Mouse (Mus musculus): Measurements from ENCODE around the gene Kcng4. TPM values are rescaled to one million over a fixed set of nuclear protein-coding genes. Genes with fewer than 3 reads are reported as not detected.

The Kcng4 gene
- polyA plus RNA-seq, 2 experiments, result 0.11 to 0.14 TPM

- TF ChIP-seq POLR2A (IDR thresholded peaks at IDR 0.05; ENCODE audit: borderline replicate concordance, extremely low read depth, insufficient read depth, insufficient read length), result no peak
- peaks cover 14% of the 10 kb centered on the region; the same call in 1 of the 2 replicates for H3K27me3 ChIP-seq (ENCODE audit: control insufficient read depth, insufficient read depth, low read length)
- no peak overlapping the region for H3K27ac ChIP-seq (replicated peaks; ENCODE audit: low read depth, low read length)
- no peak for DNase-seq (ENCODE audit: low spot score)
- peaks cover 4% of the 10 kb centered on the region; the same call in 1 of the 2 replicates for H3K4me1 ChIP-seq (ENCODE audit: control insufficient read depth, insufficient read depth, low read length)
- H3K9me3 ChIP-seq (ENCODE audit: control insufficient read depth, low read length), result no peaks in the 10 kb centered on the region
- no peak overlapping the region for H3K4me2 ChIP-seq (replicated peaks; ENCODE audit: low read depth, low read length, severe bottlenecking)
- no peak overlapping the region for H3K4me3 ChIP-seq (replicated peaks; ENCODE audit: low read length)
- 54% methylated on average over 2 of the region's 2 CpGs for WGBS
- no peak overlapping the region for H3K9ac ChIP-seq (ENCODE audit: low read depth, low read length, severe bottlenecking)
- no peaks in the 10 kb centered on the region for H3K36me3 ChIP-seq (ENCODE audit: control insufficient read depth, insufficient read depth, low read length)
- no peak for ATAC-seq (ENCODE audit: low FRiP score, low read depth)
Observed at GRCm38 (mm10) chr8:119635958-119636357, 478 bp upstream of the Kcng4 start.

DNA sequence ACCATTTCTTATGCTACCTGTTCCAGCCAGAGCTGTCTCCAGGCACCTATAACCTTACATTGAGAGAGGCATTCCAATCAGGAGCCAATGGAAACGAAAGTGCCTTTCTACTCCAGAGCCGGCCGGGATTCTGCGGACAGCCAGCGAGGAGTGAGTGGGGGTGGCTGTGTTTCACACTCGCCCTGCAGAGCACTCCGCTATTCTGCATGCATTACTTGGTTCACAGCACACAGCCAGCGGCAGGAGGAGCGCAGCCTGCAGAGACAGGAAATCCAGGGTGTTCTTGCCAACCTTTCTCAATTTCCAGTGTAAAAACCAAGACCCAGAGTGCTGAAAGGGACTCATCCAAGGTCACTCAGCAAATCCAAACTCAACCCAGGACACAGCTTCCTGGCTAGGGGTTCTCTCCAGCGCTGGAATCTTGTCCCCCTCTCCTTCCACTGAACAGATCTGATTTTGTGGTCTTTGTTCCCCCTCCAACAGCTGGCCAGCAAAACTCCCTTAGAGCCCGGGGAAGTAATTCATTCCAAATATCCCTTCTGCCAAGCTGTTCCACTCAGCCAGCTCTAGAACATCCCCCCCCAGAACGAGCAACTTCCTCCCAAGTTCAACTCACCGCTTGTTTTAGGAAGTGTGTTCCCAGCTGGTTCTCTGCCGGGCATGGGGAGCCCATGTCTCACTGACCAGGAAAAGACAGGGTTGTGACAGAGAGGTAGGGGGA lies 704 bp downstream of the Kcng4 start:
- 27% methylated on average over 14 of the region's 14 CpGs for WGBS
- Histone ChIP-seq H3K9me3 (ENCODE audit: control insufficient read depth, low read length) (no peaks in the 10 kb centered on the region), H3K4me1 (ENCODE audit: control insufficient read depth, insufficient read depth, low read length) (peaks cover 4% of the 10 kb centered on the region; the same call in 1 of the 2 replicates), H3K4me3 (replicated peaks; ENCODE audit: low read length) (no peak overlapping the region), H3K4me2 (replicated peaks; ENCODE audit: low read depth, low read length, severe bottlenecking) (no peak overlapping the region), H3K36me3 (ENCODE audit: control insufficient read depth, insufficient read depth, low read length) (no peaks in the 10 kb centered on the region), H3K9ac (ENCODE audit: low read depth, low read length, severe bottlenecking) (no peak overlapping the region), H3K27ac (replicated peaks; ENCODE audit: low read depth, low read length) (no peak overlapping the region), H3K27me3 (ENCODE audit: control insufficient read depth, insufficient read depth, low read length) (peaks cover 14% of the 10 kb centered on the region; the same call in 1 of the 2 replicates)
- no peak for TF ChIP-seq POLR2A (IDR thresholded peaks at IDR 0.05; ENCODE audit: borderline replicate concordance, extremely low read depth, insufficient read depth, insufficient read length)
- ATAC-seq (ENCODE audit: low FRiP score, low read depth) (no peak), DNase-seq (ENCODE audit: low spot score) (no peak)

GRCm38 (mm10) chr8:119632909-119633308 lies 2.6 kb downstream of the Kcng4 start:
- no peak overlapping the region for H3K4me3 ChIP-seq (replicated peaks; ENCODE audit: low read length)
- DNase-seq (ENCODE audit: low spot score), result no peak
- no peak for TF ChIP-seq POLR2A (IDR thresholded peaks at IDR 0.05; ENCODE audit: borderline replicate concordance, extremely low read depth, insufficient read depth, insufficient read length)
- no peak overlapping the region for H3K9ac ChIP-seq (ENCODE audit: low read depth, low read length, severe bottlenecking)
- no peaks in the 10 kb centered on the region for H3K9me3 ChIP-seq (ENCODE audit: control insufficient read depth, low read length)
- no peak overlapping the region for H3K4me2 ChIP-seq (replicated peaks; ENCODE audit: low read depth, low read length, severe bottlenecking)
- H3K4me1 ChIP-seq (ENCODE audit: control insufficient read depth, insufficient read depth, low read length), result peaks cover 4% of the 10 kb centered on the region; the same call in 1 of the 2 replicates
- no peak overlapping the region for H3K27ac ChIP-seq (replicated peaks; ENCODE audit: low read depth, low read length)
- 64% methylated on average over 23 of the region's 29 CpGs for WGBS
- no peak for ATAC-seq (ENCODE audit: low FRiP score, low read depth)
- H3K27me3 ChIP-seq (ENCODE audit: control insufficient read depth, insufficient read depth, low read length), result peaks cover 14% of the 10 kb centered on the region; the same call in 1 of the 2 replicates
- no peaks in the 10 kb centered on the region for H3K36me3 ChIP-seq (ENCODE audit: control insufficient read depth, insufficient read depth, low read length)

GRCm38 (mm10) chr8:119632246-119632645 lies 3.2 kb downstream of the Kcng4 start:
- no peaks in the 10 kb centered on the region for H3K9me3 ChIP-seq (ENCODE audit: control insufficient read depth, low read length)
- no peak overlapping the region for H3K4me2 ChIP-seq (replicated peaks; ENCODE audit: low read depth, low read length, severe bottlenecking)
- H3K4me3 ChIP-seq (replicated peaks; ENCODE audit: low read length), result no peak overlapping the region
- H3K27me3 ChIP-seq (ENCODE audit: control insufficient read depth, insufficient read depth, low read length), result peaks cover 14% of the 10 kb centered on the region; the same call in 1 of the 2 replicates
- ATAC-seq (ENCODE audit: low FRiP score, low read depth), result no peak
- H3K27ac ChIP-seq (replicated peaks; ENCODE audit: low read depth, low read length), result no peak overlapping the region
- TF ChIP-seq POLR2A (IDR thresholded peaks at IDR 0.05; ENCODE audit: borderline replicate concordance, extremely low read depth, insufficient read depth, insufficient read length), result no peak
- WGBS, result 73% methylated on average over 9 of the region's 9 CpGs
- no peaks in the 10 kb centered on the region for H3K36me3 ChIP-seq (ENCODE audit: control insufficient read depth, insufficient read depth, low read length)
- peaks cover 7% of the 10 kb centered on the region; the same call in 1 of the 2 replicates for H3K4me1 ChIP-seq (ENCODE audit: control insufficient read depth, insufficient read depth, low read length)
- no peak overlapping the region for H3K9ac ChIP-seq (ENCODE audit: low read depth, low read length, severe bottlenecking)
- no peak for DNase-seq (ENCODE audit: low spot score)

- WGBS, result 26% methylated on average over 3 of the region's 3 CpGs
- H3K27me3 ChIP-seq (ENCODE audit: control insufficient read depth, insufficient read depth, low read length), result peaks cover 14% of the 10 kb centered on the region; the same call in 1 of the 2 replicates
Observed at GRCm38 (mm10) chr8:119630841-119631240, 4.6 kb downstream of the Kcng4 start.

More at GRCm38 (mm10) chr8:119630841-119631240, 4.6 kb downstream of the Kcng4 start:
- Histone ChIP-seq H3K4me3 (replicated peaks; ENCODE audit: low read length) (no peak overlapping the region), H3K4me2 (replicated peaks; ENCODE audit: low read depth, low read length, severe bottlenecking) (no peak overlapping the region), H3K9me3 (ENCODE audit: control insufficient read depth, low read length) (no peaks in the 10 kb centered on the region), H3K4me1 (ENCODE audit: control insufficient read depth, insufficient read depth, low read length) (peaks cover 7% of the 10 kb centered on the region; the same call in 1 of the 2 replicates), H3K36me3 (ENCODE audit: control insufficient read depth, insufficient read depth, low read length) (no peaks in the 10 kb centered on the region), H3K9ac (ENCODE audit: low read depth, low read length, severe bottlenecking) (no peak overlapping the region), H3K27ac (replicated peaks; ENCODE audit: low read depth, low read length) (no peak overlapping the region)
- DNase-seq (ENCODE audit: low spot score) (no peak), ATAC-seq (ENCODE audit: low FRiP score, low read depth) (no peak)
- no peak for TF ChIP-seq POLR2A (IDR thresholded peaks at IDR 0.05; ENCODE audit: borderline replicate concordance, extremely low read depth, insufficient read depth, insufficient read length)
